Mouse (Mus musculus): ENCODE data around the gene Ndufab1.

Gene Ndufab1

GRCm38 (mm10) chr7:122101747-122102244 lies at the start of gene Ndufab1:
Ndufab1 (minus strand) TSS chr7:122101886.
- peak; percentile 87 for DNase-seq (ENCODE audit: low spot score)

GRCm38 (mm10) chr7:122140991-122141390 lies 39.3 kb upstream of the Ndufab1 start:
- DNase-seq (ENCODE audit: low spot score), result no peak

GRCm38 (mm10) chr7:122138190-122138589 lies 36.5 kb upstream of the Ndufab1 start:
- no peak for DNase-seq (ENCODE audit: low spot score)

GRCm38 (mm10) chr7:122137071-122137470 lies 35.4 kb upstream of the Ndufab1 start:
- DNase-seq (ENCODE audit: low spot score), result no peak

- no peak for DNase-seq (ENCODE audit: low spot score)
Observed at GRCm38 (mm10) chr7:122135070-122135469, 33.4 kb upstream of the Ndufab1 start.

- DNase-seq (ENCODE audit: low spot score), result no peak
Observed at GRCm38 (mm10) chr7:122133338-122133625, 31.6 kb upstream of the Ndufab1 start.

- peak; percentile 97 for DNase-seq (ENCODE audit: low spot score)
Observed at GRCm38 (mm10) chr7:122132497-122133337, 31.0 kb upstream of the Ndufab1 start, which contains the start of the genes Palb2 and Dctn5. Palb2 (minus strand) TSS chr7:122132985. Dctn5 (plus strand) TSS chr7:122133041.

GRCm38 (mm10) chr7:122131834-122132233 lies 30.1 kb upstream of the Ndufab1 start:
- no peak for DNase-seq (ENCODE audit: low spot score)

- no peak for DNase-seq (ENCODE audit: low spot score)
Observed at GRCm38 (mm10) chr7:122126946-122127345, 25.3 kb upstream of the Ndufab1 start.

- no peak for DNase-seq (ENCODE audit: low spot score)
Observed at GRCm38 (mm10) chr7:122125636-122126035, 23.9 kb upstream of the Ndufab1 start.

GRCm38 (mm10) chr7:122123518-122123917 lies 21.8 kb upstream of the Ndufab1 start:
- no peak for DNase-seq (ENCODE audit: low spot score)

GRCm38 (mm10) chr7:122108206-122108605 lies 6.5 kb upstream of the Ndufab1 start:
- DNase-seq (ENCODE audit: low spot score), result peak; percentile 66

GRCm38 (mm10) chr7:122101014-122101746 lies 506 bp downstream of the Ndufab1 start:
- peak; percentile 80 for DNase-seq (ENCODE audit: low spot score)

- DNase-seq (ENCODE audit: low spot score), result peak; percentile 50
Observed at GRCm38 (mm10) chr7:122099222-122099621, 2.5 kb downstream of the Ndufab1 start.

GRCm38 (mm10) chr7:122098009-122098408 lies 3.7 kb downstream of the Ndufab1 start:
- no peak for DNase-seq (ENCODE audit: low spot score)

GRCm38 (mm10) chr7:122094564-122095330 lies 6.9 kb downstream of the Ndufab1 start:
- no peak for DNase-seq (ENCODE audit: low spot score)

- DNase-seq (ENCODE audit: low spot score), result no peak
Observed at GRCm38 (mm10) chr7:122087195-122087982, 14.3 kb downstream of the Ndufab1 start.

- no peak for DNase-seq (ENCODE audit: low spot score)
Observed at GRCm38 (mm10) chr7:122081071-122081470, 20.6 kb downstream of the Ndufab1 start.

GRCm38 (mm10) chr7:122079798-122080554 lies 21.7 kb downstream of the Ndufab1 start:
- no peak for DNase-seq (ENCODE audit: low spot score)

- DNase-seq (ENCODE audit: low spot score), result no peak
Observed at GRCm38 (mm10) chr7:122074374-122074773, 27.3 kb downstream of the Ndufab1 start.
